Mouse (Mus musculus): ENCODE results near the gene Fbxo9.
"Not testable (repeated sequence)": the region's sequence is repeated elsewhere in the genome, so short reads cannot be mapped to it uniquely, and the experiment has no call there.

Gene Fbxo9

DNA sequence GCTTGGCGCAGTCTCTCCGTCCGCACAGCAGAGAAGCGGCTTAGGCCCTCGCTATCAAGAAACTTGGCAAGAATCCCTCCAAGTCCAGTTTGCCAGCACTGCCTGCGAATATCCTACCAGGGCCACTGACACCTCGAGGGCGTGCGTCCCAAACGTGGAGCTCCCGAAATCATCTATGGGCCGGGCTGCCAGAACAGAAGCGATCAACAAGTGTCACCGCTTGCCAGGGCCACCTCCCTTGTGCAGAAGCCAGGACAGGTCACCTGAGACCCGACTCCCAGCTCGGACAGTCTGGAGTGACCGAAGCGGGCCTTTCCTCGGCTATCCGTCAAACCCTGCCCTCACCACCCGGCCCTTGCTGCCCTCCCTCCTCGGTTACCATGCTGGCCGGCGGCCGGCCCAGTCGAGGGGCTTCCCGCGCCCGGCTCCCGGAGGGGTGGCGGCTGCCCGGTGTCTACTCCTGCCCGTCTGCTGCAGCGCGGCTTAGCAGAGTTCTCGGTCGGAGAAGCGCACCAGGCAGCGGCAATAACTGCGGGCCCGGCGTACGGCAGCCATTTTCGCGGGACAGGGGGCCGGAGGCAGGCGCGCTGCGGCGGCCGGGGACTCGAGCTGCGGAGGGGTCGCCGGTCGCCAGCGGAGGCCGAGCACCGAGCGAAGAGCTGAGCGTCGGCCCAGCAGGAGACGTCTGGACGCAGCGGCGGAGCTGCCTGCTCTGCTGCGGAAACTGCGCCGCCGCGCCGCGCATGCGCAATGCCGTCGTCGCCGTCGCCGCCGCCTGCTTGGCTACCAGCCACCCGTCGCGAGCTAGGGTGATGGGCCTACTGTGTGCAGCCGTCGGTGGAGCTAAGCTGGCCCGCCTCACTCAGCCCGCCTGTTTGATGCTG, 711 bp downstream of the Fbxo9 start:
- DNase-seq, result peak; percentile 89

DNA sequence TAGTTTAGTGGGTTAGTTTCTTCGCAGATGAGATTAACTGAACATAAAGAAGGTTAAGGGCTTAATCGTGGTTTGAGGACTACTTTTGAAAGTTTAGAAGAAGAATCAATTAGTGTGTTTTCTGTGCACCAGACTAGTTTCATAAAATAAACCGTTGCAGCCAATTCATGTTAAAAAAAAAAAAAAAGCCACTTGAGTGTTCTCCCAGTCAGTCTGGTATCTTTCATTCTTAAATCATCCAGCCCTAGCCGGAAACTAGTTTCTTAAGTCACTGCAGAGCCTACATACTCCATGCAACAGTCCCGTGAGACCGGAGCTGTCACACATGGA, 1.3 kb downstream of the Fbxo9 start:
- no peak for DNase-seq

DNA sequence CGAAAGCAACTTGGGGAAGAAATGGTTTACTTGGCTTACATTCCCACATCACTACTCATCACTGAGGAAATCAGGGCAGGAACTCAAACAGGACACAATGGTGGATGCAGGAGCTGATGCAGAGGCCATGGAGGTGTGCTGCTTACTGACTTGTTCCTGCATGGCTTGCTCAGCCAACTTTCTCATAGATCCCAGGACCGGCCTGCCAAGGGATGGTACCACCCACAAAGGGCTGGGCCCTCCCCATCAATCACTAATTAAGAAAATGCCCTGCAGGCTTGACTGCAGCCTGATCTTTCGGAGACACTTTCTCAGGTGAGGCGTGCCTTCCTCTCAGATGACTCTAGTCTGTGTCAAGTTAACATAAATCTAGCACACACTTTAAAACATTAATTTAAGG, 2.0 kb downstream of the Fbxo9 start:
- DNase-seq, result no peak

DNA sequence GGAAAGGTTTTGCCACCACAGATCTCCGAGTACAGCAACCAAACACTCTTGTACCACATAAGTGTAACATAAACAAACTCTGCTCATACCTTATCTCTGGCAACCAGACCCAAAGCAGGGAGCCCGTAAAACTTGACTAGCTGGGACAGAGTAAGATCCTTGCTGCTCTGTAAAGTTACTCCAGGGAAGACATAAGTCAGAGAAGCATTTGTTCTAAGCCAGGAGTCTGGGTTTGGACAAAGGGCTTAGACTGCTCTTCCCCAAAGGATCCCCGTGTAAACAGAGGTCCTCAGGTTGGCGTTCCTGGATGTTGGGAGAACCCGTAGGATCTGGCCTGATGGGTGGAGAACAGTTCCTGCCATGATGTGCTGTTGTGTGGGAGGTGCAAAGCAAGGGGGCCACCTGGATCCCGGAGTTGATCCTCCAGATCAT, 3.3 kb downstream of the Fbxo9 start:
- no peak for DNase-seq

DNA sequence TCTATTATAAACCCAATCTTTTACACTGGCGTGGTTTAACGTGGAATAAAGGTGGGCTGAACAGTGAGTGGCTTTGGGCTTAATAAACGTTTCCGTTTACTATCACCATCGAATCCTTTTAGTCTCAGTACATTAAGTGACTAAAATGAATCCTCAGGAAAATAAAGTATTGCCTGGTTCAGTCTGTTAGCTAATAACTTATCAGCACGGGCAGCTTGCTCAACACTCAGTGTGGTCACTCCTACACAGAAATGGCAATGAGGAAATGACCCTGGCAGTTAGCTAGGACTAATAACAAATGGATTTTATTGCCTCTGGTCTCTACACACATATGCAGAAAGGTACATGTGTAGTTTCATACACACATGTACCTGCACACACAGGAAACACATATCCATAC, 3.9 kb downstream of the Fbxo9 start:
- no peak for DNase-seq

DNA sequence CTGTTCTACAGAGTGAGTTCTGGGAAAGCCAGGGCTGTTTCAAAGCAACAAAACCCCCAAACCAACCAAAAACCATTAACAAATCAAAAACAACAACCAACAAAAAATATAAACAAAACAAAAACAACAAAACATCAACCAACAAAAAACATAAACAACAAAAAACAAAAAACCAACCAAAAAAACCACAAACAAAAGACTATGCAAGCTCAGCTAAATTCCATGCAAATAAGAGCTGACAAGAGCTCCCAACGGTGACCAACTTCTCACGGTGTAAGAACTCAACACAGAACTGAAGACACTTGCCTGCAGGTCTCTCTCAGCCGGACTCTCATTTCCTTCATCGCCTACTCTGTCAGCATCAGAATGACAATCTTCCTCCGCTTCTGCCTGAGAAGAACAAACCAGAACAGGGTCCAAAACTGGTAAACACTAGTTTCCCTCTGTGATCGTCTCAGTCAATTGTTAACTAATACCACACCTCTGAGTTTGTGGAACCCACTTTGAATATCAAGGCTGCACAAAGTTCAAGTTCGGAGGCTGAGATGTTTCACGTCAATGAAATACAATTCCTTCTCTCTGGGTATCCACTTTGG, 4.8 kb downstream of the Fbxo9 start:
- DNase-seq, result no peak

DNA sequence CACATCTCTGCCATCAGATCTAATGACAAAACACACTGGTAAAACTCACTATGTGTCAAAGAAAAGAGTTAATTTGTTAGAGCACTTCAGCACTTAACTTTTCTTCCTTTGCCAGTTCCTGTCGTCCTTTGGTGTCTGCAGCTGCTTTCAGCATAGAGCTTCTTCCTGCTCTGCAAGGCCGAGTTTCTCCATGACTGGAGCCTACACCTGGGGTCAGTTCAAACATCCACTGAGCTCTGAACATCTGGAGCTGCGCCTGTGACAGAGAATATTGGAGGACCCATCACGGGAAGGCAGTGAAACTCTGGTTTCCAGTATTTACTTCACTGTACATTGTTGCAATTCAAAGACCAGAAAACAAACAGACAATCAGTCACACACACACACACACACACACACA, 7.4 kb downstream of the Fbxo9 start:
- DNase-seq, result no peak

DNA sequence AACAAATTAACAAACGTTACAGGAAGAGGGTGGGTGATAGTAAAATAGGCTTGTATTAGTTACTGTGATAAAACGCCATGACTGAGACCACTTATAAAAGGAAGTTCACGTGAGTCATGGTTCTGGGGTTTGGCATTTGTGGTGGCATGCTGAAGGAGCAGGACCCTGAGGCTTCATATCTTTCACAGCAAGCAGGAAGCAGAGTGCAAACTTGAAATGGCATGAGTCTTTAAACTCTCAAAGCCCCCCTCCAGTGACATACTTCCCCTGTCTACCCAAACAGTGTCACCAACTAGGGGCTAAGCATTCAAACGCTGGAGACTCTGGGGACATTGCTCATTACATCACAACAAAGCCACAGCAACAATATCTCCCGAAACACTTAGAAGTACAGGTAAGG, 7.9 kb downstream of the Fbxo9 start:
- DNase-seq, result no peak

DNA sequence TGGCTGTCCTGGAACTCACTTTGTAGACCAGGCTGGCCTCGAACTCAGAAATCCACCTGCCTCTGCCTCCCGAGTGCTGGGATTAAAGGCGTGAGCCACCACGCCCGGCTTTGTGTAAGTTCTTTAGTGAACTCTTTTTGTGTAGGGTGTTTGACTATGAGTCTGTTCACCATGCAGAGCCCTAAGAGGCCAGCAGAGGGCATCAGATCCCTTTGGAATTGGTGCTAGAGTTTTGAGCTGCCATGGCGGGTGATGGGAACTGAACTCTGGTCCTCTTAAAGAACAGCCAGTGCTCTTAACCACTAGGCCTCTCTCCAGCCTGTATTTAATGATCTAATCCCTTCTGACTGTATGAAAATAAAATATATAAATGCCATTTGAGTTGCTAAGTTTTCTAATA, 12.5 kb downstream of the Fbxo9 start:
- no peak for DNase-seq

DNA sequence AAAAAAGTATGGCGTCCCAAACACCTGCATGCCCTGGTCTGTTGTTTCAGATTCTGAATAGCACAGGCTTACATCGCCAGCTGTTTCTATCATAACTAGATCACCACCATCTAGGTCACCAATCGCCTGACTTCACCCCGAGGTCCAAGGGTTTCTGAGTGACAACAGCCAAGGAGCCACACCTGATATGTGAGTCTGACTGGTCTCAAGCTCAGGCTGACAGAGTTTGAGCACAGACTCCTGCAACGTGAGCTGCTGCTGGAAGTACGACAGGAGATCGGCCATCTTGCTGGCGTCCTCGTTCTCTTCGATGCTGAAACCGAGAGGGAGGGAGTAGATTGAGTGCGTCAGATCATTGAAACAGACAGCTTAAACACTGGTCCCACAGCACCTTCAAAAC, 13.2 kb downstream of the Fbxo9 start:
- no peak for DNase-seq

DNA sequence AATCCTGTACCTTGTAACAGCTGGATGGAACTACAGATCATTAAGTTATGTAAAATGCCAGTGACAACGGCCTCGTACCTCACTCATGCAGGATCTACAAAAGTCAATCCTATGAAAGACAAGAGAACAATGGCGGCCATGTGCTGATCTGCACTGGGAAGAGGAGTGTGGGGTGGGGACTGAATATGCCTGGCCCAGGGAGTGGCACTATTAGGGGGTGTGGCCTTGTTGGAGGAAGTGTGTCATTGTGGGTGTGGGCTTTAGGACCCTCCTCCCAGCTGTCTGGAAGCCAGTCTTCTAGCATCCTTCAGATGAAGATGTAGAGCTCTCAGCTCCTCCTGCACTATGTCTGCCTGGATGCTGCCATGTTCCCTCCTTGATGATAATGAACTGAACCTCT, 18.3 kb downstream of the Fbxo9 start:
- DNase-seq, result no peak

DNA sequence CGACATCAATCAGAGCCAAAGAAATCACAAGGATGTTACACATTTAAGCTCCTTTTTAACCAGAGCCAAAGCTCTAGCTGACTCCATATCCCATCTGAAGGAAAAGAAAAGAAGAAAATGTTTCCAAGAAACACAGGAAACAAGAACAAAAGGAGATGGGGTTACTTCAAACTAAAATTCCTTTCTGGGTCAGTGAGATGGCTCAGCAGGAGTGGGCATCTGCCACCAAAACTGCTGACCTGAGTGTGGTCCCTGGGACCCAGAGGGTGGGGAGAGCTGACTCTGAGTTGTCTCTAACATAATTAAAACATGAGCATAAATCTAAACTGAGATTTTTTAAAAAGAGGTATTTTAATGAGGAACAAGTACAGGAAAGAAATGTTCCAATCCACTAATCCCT, 19.0 kb downstream of the Fbxo9 start:
- DNase-seq, result no peak

DNA sequence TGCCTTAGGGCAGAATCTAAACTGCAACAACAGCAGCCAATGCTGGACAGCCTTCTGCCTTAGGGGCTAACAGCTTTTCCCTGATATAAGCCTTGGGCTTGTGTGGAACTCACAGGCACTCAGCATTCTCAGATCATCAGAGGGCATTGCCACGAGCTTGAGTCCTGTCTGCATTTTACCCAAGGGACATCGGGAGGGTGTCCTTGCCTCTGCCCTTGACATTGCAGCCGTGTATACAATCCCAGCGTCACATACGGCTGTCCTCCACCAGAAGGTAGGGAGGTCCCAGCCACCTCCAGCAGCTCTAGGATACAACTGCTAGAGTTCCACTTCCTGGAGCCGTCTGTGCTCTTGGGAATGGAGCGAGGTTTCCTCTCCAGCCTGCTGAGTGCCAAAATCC, 19.9 kb downstream of the Fbxo9 start:
- no peak for DNase-seq

DNA sequence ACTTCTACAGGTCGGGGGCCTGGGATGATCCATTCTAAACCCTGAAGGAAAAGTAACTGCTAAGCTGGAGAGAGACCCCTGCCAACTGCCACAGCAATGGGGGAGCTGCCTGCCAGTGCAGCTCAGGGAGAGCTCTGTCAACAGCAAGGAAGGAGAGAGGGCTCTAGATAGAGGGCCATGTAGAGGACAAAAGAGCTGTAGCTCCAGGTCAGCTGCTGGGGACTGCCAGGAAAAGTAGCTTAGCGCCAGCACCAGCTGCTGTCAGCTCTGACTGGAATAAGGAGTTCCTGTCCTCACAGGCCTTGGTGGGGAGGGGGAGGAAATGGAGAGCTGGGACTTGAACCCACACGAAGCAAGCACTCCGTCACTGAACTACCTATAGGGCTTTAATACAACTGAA, 20.3 kb downstream of the Fbxo9 start:
- no peak for DNase-seq

DNA sequence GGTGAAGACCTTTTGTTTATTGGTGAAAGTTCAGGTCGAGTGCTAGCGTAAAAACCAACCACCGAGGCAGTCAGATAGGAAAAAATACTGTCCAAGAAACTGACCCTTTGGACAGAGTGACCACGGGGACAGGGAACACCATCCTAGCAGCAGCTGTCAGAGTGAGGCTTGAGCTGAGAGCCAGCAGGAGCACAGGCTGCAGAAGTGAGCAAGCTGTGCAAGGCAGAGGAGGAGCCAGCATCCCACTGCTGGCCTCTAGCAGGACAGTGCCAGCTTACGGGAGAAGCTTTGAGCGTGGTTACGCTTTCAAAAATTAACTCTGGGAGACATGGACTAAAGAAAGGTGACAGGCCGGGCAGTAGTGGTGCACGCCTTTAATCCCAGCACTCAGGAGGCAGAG, 21.1 kb downstream of the Fbxo9 start:
- no peak for DNase-seq

DNA sequence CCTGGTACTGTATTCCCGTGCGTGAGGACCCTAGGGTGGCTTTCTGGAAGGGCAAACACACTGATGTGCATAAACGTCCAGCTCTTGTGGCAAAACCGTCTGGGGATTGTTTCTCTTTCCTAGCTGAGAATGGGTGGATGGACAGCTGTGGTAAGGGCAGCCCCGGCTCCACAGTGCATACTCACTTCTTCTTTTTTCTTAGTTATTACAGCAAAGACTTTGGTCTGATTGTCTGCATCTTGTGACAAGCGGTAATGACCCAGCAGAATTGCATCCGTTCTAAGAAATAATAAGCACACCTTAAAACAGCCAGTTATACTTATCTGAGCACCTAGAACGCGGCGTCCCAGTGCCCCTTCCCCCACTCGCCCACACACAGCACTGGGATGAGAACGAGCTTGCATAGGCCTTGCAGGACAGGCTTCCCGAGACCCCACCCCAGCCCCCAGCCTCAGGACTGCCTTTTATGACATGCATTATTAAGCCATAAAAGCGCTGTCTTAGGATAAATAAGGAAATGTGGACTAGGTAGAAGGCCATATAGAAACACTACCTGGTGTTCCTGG, 23.1 kb downstream of the Fbxo9 start:
- no peak for DNase-seq

DNA sequence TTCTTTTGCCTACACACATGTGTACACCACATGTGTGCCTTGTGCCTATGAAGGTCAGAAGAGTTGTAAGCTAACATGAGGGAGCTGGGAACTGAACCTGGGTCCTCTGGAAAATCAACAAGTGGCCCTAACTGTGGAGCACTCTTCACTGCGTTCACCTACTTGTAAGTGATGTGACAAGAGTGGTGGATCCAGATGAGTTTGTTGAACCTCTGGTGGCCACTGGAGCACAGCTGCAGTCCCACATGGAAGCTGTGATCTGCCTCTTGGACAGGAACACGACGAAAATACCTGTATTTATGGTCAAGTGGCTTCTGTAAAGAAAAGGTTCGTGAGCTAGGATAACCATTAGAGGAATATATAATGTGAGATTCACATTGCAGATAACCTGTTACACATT, 24.5 kb downstream of the Fbxo9 start:
- no peak for DNase-seq

DNA sequence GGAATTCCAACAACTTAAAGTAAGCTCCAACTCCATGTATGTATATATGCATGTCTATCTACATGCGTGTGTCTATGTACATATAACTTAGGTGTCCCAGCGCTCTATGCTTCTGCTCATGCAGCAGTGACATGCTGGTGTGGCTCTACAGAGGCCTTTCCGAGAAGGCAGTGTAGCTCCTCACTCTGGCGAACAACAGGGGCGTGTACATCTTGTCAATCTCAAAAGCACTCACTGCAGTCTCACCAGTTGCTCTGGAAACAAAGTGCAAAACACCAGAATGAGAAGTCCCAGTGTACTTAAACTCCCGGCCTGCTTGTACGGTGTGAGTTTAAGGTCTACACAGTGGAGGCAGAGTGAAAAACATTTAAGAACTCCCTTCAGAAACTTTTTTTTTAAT, 27.0 kb downstream of the Fbxo9 start:
- DNase-seq, result no peak

DNA sequence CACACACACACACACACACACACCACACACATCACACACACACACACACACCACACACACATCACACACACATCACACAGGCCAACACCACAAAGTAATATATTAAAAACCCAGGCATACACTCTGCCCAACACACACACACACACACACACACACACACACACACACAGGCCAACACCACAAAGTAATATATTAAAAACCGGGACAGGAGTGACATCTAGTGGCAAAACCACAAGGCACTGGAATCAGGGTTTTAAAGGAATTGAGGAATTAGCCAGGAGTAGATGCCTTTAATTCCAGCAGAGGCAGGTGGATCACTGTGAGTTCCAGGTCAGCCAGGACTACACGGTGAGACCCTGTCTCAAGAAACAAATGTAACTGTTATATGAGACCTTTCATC, 30.6 kb downstream of the Fbxo9 start:
- DNase-seq, result peak; percentile 31

DNA sequence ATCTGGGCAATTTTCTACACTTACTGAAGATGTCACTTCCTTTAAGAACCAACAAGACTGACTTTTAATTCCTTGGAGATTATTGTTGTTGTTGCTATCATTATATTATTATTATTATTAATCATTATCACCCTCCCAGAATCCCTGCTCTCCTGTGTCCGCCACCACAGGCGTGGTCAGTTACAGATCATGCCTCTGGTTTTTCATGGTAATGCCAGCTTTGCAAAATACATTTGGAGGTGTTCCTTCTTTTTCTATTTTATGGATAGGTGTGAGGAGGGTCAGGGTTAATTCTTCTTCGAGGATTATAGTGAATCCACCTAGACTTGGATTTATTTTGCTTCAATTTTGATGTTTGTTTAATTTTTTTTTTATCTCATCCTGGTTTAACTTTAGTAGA, 33.6 kb downstream of the Fbxo9 start:
- DNase-seq, result no peak

DNA sequence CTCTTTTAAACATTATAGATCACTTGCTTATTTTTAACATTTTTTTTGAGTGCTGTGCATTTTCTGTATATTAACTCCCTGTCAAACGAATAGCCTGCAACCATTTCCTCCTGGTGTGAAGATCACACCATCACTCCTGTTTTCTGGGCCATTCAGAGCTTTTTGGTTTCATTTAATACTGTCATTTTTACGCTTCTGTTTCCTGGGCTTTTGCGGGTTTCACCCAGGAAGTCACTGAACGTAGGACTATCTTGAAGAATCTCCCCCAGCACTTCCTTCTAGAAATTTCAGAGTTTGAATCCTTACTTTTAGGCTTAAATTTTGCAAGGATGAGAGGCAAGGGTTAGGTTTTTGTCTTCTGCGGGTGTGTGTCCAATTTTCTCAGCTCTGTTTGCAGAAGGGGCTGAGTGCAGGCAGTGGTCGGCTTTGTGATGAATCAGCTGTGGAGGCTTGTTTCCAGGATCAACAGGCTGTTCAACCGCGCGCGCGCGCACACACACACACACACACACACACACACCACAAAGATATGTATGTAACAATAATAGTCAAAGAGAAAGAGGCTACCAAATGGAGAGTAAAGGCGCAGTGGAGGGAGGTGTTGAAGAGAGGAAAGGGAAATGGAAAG, 35.0 kb downstream of the Fbxo9 start:
- DNase-seq, result no peak

DNA sequence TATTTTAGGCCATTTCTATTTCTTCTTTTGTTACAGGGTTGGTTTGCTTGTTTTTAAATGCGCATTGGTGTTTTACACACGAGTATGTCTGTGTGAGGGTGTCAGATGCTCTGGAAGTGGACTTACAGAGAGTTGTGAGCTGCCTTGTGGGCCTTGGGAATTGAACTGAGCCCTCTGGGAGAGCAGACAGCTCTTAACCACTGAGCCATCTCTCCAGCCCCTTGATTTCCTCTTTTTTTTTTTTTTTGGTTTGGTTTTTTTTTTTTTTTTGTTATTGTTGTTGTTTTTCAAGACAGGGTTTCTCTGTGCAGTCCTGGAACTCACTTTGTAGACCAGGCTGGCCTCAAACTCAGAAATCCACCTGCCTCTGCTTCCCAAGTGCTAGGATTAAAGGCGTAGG, 35.6 kb downstream of the Fbxo9 start:
- not testable (repeated sequence) for DNase-seq

DNA sequence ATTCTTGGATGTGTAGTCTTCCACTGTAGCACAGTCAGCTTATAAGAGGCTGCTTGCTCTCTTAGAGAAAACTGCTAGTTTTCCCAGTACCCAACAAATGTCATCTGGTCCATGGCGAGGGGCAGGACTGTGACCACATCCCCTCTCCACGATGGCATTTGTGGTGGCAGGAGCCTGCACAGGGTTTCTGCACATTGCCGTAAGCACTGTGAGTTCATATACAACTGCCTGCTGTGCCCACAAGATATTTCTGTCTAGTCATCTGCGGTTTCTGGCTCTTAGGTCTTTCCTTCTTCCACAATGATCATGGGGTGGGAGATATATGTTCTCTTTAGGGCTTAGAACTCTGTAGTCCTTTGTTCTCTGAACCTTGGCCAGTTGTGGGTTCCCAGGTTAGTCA, 37.2 kb downstream of the Fbxo9 start:
- DNase-seq, result no peak

DNA sequence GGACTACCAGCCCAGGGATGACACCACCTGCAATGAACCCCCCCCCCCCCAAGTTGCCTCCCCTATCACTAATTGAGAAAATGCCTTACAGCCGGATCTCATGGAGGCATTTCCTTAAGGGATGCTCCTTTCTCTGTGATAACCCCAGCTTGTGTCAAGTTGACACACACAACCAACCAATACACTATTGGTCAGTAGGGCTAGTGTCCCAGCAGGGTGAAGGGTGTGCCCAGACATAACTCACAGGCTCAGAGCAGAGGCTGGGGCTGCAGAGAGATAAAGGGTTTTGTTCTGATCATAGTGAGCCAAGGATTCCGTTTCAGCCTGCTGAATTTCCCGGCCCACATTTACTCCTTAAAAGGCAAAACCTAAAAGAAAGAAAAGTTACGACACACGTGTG, 38.4 kb downstream of the Fbxo9 start:
- DNase-seq, result no peak

Measured in kidney, postnatal 10 days (tissue).